Comparison of ENCODE assay signal across 8 mouse cellular contexts in the genomic region with DNA sequence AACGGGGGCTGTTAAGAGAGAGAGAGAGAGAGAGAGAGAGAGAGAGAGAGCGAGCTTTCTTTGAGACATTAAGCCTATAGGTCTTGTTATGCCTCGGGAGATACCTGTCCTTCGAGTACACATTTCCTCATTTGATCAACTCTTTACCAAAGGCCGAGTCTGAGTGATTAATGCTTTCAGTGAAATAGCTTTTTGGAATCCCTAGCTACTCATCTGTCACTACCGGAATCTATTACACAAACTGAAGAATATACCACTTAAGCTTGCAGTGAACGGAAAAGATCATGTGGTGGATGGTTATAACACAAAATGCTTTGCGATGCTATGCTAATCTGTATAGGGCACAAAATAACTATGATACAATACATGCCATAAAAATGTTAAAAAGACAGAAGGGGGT. TPM values are rescaled to one million over a fixed set of nuclear protein-coding genes. Genes with fewer than 3 reads are reported as not detected.
DNase-seq lines count a peak whose midpoint lies in the region; ATAC-seq and TF ChIP-seq lines count a peak whose summit lies in the region.

No protein-coding gene starts in this region.

- TF ChIP-seq CTCF in E14TG2a.4 (conservative IDR thresholded peaks at IDR 0.05; ENCODE audit: low read length): no peak

- no peak for DNase-seq in heart, postnatal 4 days
- DNase-seq in adrenal gland, adult 8-10 months: no peak
- no peak for DNase-seq in left cerebral cortex, adult 11 months (ENCODE audit: low spot score)

- peaks cover 7% of the 10 kb centered on the region; the same call in 1 of the 2 replicates for H3K36me3 ChIP-seq in heart, embryonic 14.5 days (ENCODE audit: control insufficient read depth, insufficient read depth, low read length)
- H3K36me3 ChIP-seq in E14TG2a.4 (ENCODE audit: insufficient read depth, low read length): peaks cover 14% of the 10 kb centered on the region
- no peaks in the 10 kb centered on the region for H3K36me3 ChIP-seq in forebrain, embryonic 16.5 days (ENCODE audit: control insufficient read depth, insufficient read depth)
- H3K36me3 ChIP-seq in liver, embryonic 16.5 days (ENCODE audit: control insufficient read depth, insufficient read depth): 0 out of 2 replicates have a peak, but pooled peaks cover under 1% of the 10 kb centered on the region

- H3K9ac ChIP-seq in heart, embryonic 14.5 days (ENCODE audit: low read length): peak overlapping the region; percentile 98
- H3K9ac ChIP-seq in forebrain, embryonic 16.5 days (replicated peaks; ENCODE audit: low read depth, low read length): peak overlapping the region; percentile 96
- peak overlapping the region; percentile 99 for H3K9ac ChIP-seq in liver, embryonic 16.5 days (ENCODE audit: low read depth, low read length)

- no peak for ATAC-seq in heart, embryonic 14.5 days (ENCODE audit: insufficient number of reproducible peaks, insufficient read depth, low FRiP score, low read depth)
- ATAC-seq in forebrain, embryonic 16.5 days: no peak
- no peak for ATAC-seq in liver, embryonic 16.5 days (ENCODE audit: low read depth)
- ATAC-seq in cerebellum, adult (ENCODE audit: insufficient number of reproducible peaks, low FRiP score, low TSS enrichment): no peak

- H3K4me2 ChIP-seq in heart, embryonic 14.5 days (ENCODE audit: low read length): peak overlapping the region; percentile 78
- peak overlapping the region; percentile 84 for H3K4me2 ChIP-seq in forebrain, embryonic 16.5 days (ENCODE audit: low read length)
- H3K4me2 ChIP-seq in liver, embryonic 16.5 days (ENCODE audit: low read depth, low read length): peak overlapping the region; percentile 80

- H3K27ac ChIP-seq in heart, embryonic 14.5 days (replicated peaks in 1 of 2; ENCODE audit: control insufficient read depth in 1 of 2, insufficient read depth in 1 of 2, low read depth in 2 of 2, low read length in 2 of 2): no peak overlapping the region
- H3K27ac ChIP-seq in forebrain, embryonic 16.5 days (ENCODE audit: low read length): no peak overlapping the region
- peak overlapping the region; percentile 91 for H3K27ac ChIP-seq in liver, embryonic 16.5 days (ENCODE audit: low read length)

- 12% methylated on average over 8 of the region's 8 CpGs for WGBS in heart, embryonic 14.5 days
- 18% methylated on average over 8 of the region's 8 CpGs for WGBS in forebrain, embryonic 16.5 days
- 5% methylated on average over 8 of the region's 8 CpGs for WGBS in liver, embryonic 16.5 days (ENCODE audit: insufficient replicate concordance)

- peak overlapping the region; percentile 97 to 99; a peak in 3 of 4 replicates for H3K4me3 ChIP-seq in heart, embryonic 14.5 days (ENCODE audit: control insufficient read depth in 1 of 2, insufficient read depth in 1 of 2, low read depth in 1 of 2, low read length in 2 of 2)
- peak overlapping the region; percentile 99 for H3K4me3 ChIP-seq in E14TG2a.4 (replicated peaks; ENCODE audit: low read length)
- peak overlapping the region; percentile 97 for H3K4me3 ChIP-seq in forebrain, embryonic 16.5 days (replicated peaks; ENCODE audit: low read length)
- H3K4me3 ChIP-seq in liver, embryonic 16.5 days (ENCODE audit: low read depth, low read length): peak overlapping the region; percentile 97

- no peaks in the 10 kb centered on the region for H3K9me3 ChIP-seq in heart, embryonic 14.5 days (ENCODE audit: control insufficient read depth, low read length)
- H3K9me3 ChIP-seq in E14TG2a.4 (ENCODE audit: low read length): no peaks in the 10 kb centered on the region
- H3K9me3 ChIP-seq in forebrain, embryonic 16.5 days (ENCODE audit: control insufficient read depth, low read length): no peaks in the 10 kb centered on the region
- no peaks in the 10 kb centered on the region for H3K9me3 ChIP-seq in liver, embryonic 16.5 days (replicated peaks; ENCODE audit: control insufficient read depth, low read length)

- H3K4me1 ChIP-seq in heart, embryonic 14.5 days (ENCODE audit: control insufficient read depth in 2 of 2, insufficient read depth in 2 of 2, low read length in 2 of 2): peaks cover 5 to 21% of the 10 kb centered on the region in 2 experiments
- H3K4me1 ChIP-seq in E14TG2a.4 (replicated peaks; ENCODE audit: low read depth, low read length): peaks cover 35% of the 10 kb centered on the region
- H3K4me1 ChIP-seq in forebrain, embryonic 16.5 days (replicated peaks; ENCODE audit: control insufficient read depth, insufficient read depth, low read length): peaks cover 22% of the 10 kb centered on the region
- peaks cover 6% of the 10 kb centered on the region for H3K4me1 ChIP-seq in liver, embryonic 16.5 days (ENCODE audit: control insufficient read depth, low read depth, low read length)

- H3K27me3 ChIP-seq in heart, embryonic 14.5 days (ENCODE audit: control insufficient read depth, insufficient read depth, low read length): no peaks in the 10 kb centered on the region
- H3K27me3 ChIP-seq in E14TG2a.4 (ENCODE audit: insufficient read depth, low read length): no peaks in the 10 kb centered on the region
- H3K27me3 ChIP-seq in forebrain, embryonic 16.5 days (replicated peaks; ENCODE audit: control insufficient read depth, insufficient read depth, low read length): no peaks in the 10 kb centered on the region
- no peaks in the 10 kb centered on the region for H3K27me3 ChIP-seq in liver, embryonic 16.5 days (ENCODE audit: control insufficient read depth, insufficient read depth, low read depth, low read length)

RNA-seq across cellular contexts. Expression of a gene that starts 0.9 kb away (rescaled TPM):
- polyA plus RNA-seq in heart, embryonic 14.5 days (2014; fragmentation: Nextera tagmentation; extraction: Ambion mirVana): 0.07 TPM in 1 of 2 replicates, not detected in the other
- total RNA-seq in heart, postnatal 4 days (2021): not detected
- 0.09 and 0.11 TPM in 2 replicates for polyA plus RNA-seq in forebrain, embryonic 16.5 days (2015; fragmentation: Nextera tagmentation; extraction: Ambion mirVana)
- 0.05 and 0.08 TPM in 2 replicates for polyA plus RNA-seq in liver, embryonic 16.5 days (2015; fragmentation: Nextera tagmentation; extraction: Ambion mirVana)
- under 1 TPM in 1 of 4 experiments, not detected in 3; 0.12 TPM for total RNA-seq in adrenal gland, adult 8-10 months (2022)

RNA-seq across cellular contexts. Expression of a gene that starts 0.9 kb away (rescaled TPM):
- polyA plus RNA-seq in heart, embryonic 14.5 days (2014; fragmentation: Nextera tagmentation; extraction: Ambion mirVana): 42.5 TPM in 2 replicates
- total RNA-seq in heart, postnatal 4 days (2021): 10 to 100 TPM; 50.0 to 50.6 TPM
- 62.9 and 67.1 TPM in 2 replicates for polyA plus RNA-seq in forebrain, embryonic 16.5 days (2015; fragmentation: Nextera tagmentation; extraction: Ambion mirVana)
- polyA plus RNA-seq in liver, embryonic 16.5 days (2015; fragmentation: Nextera tagmentation; extraction: Ambion mirVana): 25.0 and 27.9 TPM in 2 replicates
- 10 to 100 TPM; 33.5 to 38.4 (median 36.6) TPM for total RNA-seq in adrenal gland, adult 8-10 months (2022)

RNA-seq across cellular contexts. Expression of a gene that starts 14.7 kb away (rescaled TPM):
- polyA plus RNA-seq in heart, embryonic 14.5 days (2014; fragmentation: Nextera tagmentation; extraction: Ambion mirVana): 28.5 and 31.7 TPM in 2 replicates
- total RNA-seq in heart, postnatal 4 days (2021): 10 to 100 TPM; 27.3 TPM
- 73.2 and 81.6 TPM in 2 replicates for polyA plus RNA-seq in forebrain, embryonic 16.5 days (2015; fragmentation: Nextera tagmentation; extraction: Ambion mirVana)
- 13.1 and 14.2 TPM in 2 replicates for polyA plus RNA-seq in liver, embryonic 16.5 days (2015; fragmentation: Nextera tagmentation; extraction: Ambion mirVana)
- total RNA-seq in adrenal gland, adult 8-10 months (2022): 10 to 100 TPM; 47.6 to 66.7 (median 59.9) TPM

RNA-seq across cellular contexts. Expression of a gene that starts 53.4 kb away (rescaled TPM):
- polyA plus RNA-seq in heart, embryonic 14.5 days (2014; fragmentation: Nextera tagmentation; extraction: Ambion mirVana): 9.0 and 10.5 TPM in 2 replicates
- total RNA-seq in heart, postnatal 4 days (2021): 1 to 10 TPM; 5.6 to 8.1 TPM
- 36.3 and 47.2 TPM in 2 replicates for polyA plus RNA-seq in forebrain, embryonic 16.5 days (2015; fragmentation: Nextera tagmentation; extraction: Ambion mirVana)
- 4.0 and 5.3 TPM in 2 replicates for polyA plus RNA-seq in liver, embryonic 16.5 days (2015; fragmentation: Nextera tagmentation; extraction: Ambion mirVana)
- total RNA-seq in adrenal gland, adult 8-10 months (2022): 1 to 10 TPM; 1.1 to 4.7 (median 2.3) TPM
